ENCODE assay signal across 11 mouse cellular contexts in genomic region chr1:55500981-55501682, GRCm38 (mm10).
DNase-seq lines count a peak whose midpoint lies in the region; ATAC-seq and TF ChIP-seq lines count a peak whose summit lies in the region.
"Had no signal": no experiment of that assay in that cellular context is flagged by ENCODE, and none has a peak within 500 bp of the region (broad histone marks: within the 10 kb centered on the region; RNA-seq: fewer than 3 reads in every experiment).

No protein-coding gene starts in this region.

- ATAC-seq in lung, embryonic 14.5 days (ENCODE audit: insufficient read depth): peak; percentile 54; the same call in 1 of the 2 replicates
- ATAC-seq in forebrain, embryonic 13.5 days: peak; percentile 95
- peak; percentile 74 for ATAC-seq in hindbrain, postnatal 0 days
- ATAC-seq in heart, embryonic 12.5 days (ENCODE audit: insufficient number of reproducible peaks, low FRiP score): no peak

- H3K4me2 ChIP-seq in lung, embryonic 14.5 days: no peak overlapping the region
- H3K4me2 ChIP-seq in forebrain, embryonic 13.5 days: no peak overlapping the region
- no peak overlapping the region for H3K4me2 ChIP-seq in hindbrain, postnatal 0 days (ENCODE audit: low read depth, low read length)
- no peak overlapping the region for H3K4me2 ChIP-seq in heart, embryonic 12.5 days

- DNase-seq in lung, embryonic 14.5 days: no peak
- no peak for DNase-seq in lung, postnatal 10 days
- DNase-seq in hindbrain, postnatal 0 days (ENCODE audit: low spot score): no peak
- DNase-seq in retina, postnatal 1 day: peak; percentile 84
- DNase-seq in left cerebral cortex, adult 8-10 months (ENCODE audit: low spot score in 2 of 2): no peak
- DNase-seq: gastrocnemius, postnatal 14 days; heart, postnatal 4 days; lung, postnatal 14 days had no signal

- H3K9me3 ChIP-seq in lung, embryonic 14.5 days (ENCODE audit: low read depth, low read length): no peaks in the 10 kb centered on the region
- no peaks in the 10 kb centered on the region for H3K9me3 ChIP-seq in forebrain, embryonic 13.5 days (replicated peaks)
- no peaks in the 10 kb centered on the region for H3K9me3 ChIP-seq in hindbrain, postnatal 0 days (ENCODE audit: low read length)
- H3K9me3 ChIP-seq in heart, embryonic 12.5 days (replicated peaks): no peaks in the 10 kb centered on the region

- no peaks in the 10 kb centered on the region for H3K27me3 ChIP-seq in lung, embryonic 14.5 days (ENCODE audit: insufficient read depth, low read length)
- no peaks in the 10 kb centered on the region for H3K27me3 ChIP-seq in forebrain, embryonic 13.5 days
- H3K27me3 ChIP-seq in hindbrain, postnatal 0 days (ENCODE audit: insufficient read depth, low read length): no peaks in the 10 kb centered on the region
- 0 out of 2 replicates have a peak, but pooled peaks cover 2% of the 10 kb centered on the region for H3K27me3 ChIP-seq in heart, embryonic 12.5 days (replicated peaks)

- H3K36me3 ChIP-seq in lung, embryonic 14.5 days (ENCODE audit: insufficient read depth): no peaks in the 10 kb centered on the region
- H3K36me3 ChIP-seq in forebrain, embryonic 13.5 days (ENCODE audit: poor library complexity, severe bottlenecking): no peaks in the 10 kb centered on the region
- H3K36me3 ChIP-seq in hindbrain, postnatal 0 days (ENCODE audit: insufficient read depth, low read length): no peaks in the 10 kb centered on the region
- H3K36me3 ChIP-seq in heart, embryonic 12.5 days: no peaks in the 10 kb centered on the region

- no peak overlapping the region for H3K9ac ChIP-seq in lung, embryonic 14.5 days
- no peak overlapping the region for H3K9ac ChIP-seq in forebrain, embryonic 13.5 days
- H3K9ac ChIP-seq in hindbrain, postnatal 0 days (replicated peaks; ENCODE audit: low read length): no peak overlapping the region
- H3K9ac ChIP-seq in heart, embryonic 12.5 days: no peak overlapping the region

- no peak overlapping the region for H3K4me3 ChIP-seq in lung, embryonic 14.5 days (ENCODE audit: low read depth, low read length)
- H3K4me3 ChIP-seq in forebrain, embryonic 13.5 days: no peak overlapping the region
- no peak overlapping the region for H3K4me3 ChIP-seq in hindbrain, postnatal 0 days (ENCODE audit: low read length)
- H3K4me3 ChIP-seq in heart, embryonic 12.5 days: no peak overlapping the region

- no peak for TF ChIP-seq CTCF in lung, embryonic 14.5 days (IDR thresholded peaks at IDR 0.05; ENCODE audit: low read depth)
- no peak for TF ChIP-seq CTCF in hindbrain, postnatal 0 days (IDR thresholded peaks at IDR 0.05; ENCODE audit: low read depth)

- H3K4me1 ChIP-seq in lung, embryonic 14.5 days (ENCODE audit: insufficient read depth): 0 out of 2 replicates have a peak, but pooled peaks cover 4% of the 10 kb centered on the region
- peaks cover 10% of the 10 kb centered on the region for H3K4me1 ChIP-seq in forebrain, embryonic 13.5 days
- H3K4me1 ChIP-seq in hindbrain, postnatal 0 days (ENCODE audit: insufficient read depth, low read length): no peaks in the 10 kb centered on the region
- 0 out of 2 replicates have a peak, but pooled peaks cover 4% of the 10 kb centered on the region for H3K4me1 ChIP-seq in heart, embryonic 12.5 days (replicated peaks)

- no peak overlapping the region for H3K27ac ChIP-seq in lung, embryonic 14.5 days (ENCODE audit: low read depth)
- H3K27ac ChIP-seq in forebrain, embryonic 13.5 days: peak overlapping the region; percentile 20; the same call in 1 of the 2 replicates
- H3K27ac ChIP-seq in hindbrain, postnatal 0 days: no peak overlapping the region; the same call in 1 of the 2 replicates
- no peak overlapping the region for H3K27ac ChIP-seq in heart, embryonic 12.5 days (ENCODE audit: poor library complexity, severe bottlenecking)
- H3K27ac ChIP-seq: kidney, postnatal 0 days had no signal

- WGBS in lung, embryonic 14.5 days: 66% methylated on average over 2 of the region's 2 CpGs
- WGBS in forebrain, embryonic 13.5 days: 18% methylated on average over 2 of the region's 2 CpGs
- WGBS in hindbrain, postnatal 0 days: 60% methylated on average over 2 of the region's 2 CpGs
- 78% methylated on average over 2 of the region's 2 CpGs for WGBS in heart, embryonic 12.5 days
